Mouse (Mus musculus) testis, adult 2 months (tissue): ENCODE data around the gene Cdc42se2.

Experiments used
- CTCF ChIP-seq: fragments of 200-500 bp; IDR thresholded peaks from 2 replicates; pipeline ENCODE4 v1.5.1; 2012; ENCODE audit warnings: low read depth, mild to moderate bottlenecking, inconsistent platforms, low read length, moderate library complexity; ENCODE audit not compliant: control insufficient read depth, insufficient read depth, insufficient replicate concordance
- POLR2A ChIP-seq: fragments of 200-500 bp; IDR thresholded peaks from 2 replicates; pipeline ENCODE4 v1.6.1; 2012; ENCODE audit warnings: low read depth, mild to moderate bottlenecking, inconsistent platforms, low read length, moderate library complexity; ENCODE audit not compliant: control insufficient read depth

DNA sequence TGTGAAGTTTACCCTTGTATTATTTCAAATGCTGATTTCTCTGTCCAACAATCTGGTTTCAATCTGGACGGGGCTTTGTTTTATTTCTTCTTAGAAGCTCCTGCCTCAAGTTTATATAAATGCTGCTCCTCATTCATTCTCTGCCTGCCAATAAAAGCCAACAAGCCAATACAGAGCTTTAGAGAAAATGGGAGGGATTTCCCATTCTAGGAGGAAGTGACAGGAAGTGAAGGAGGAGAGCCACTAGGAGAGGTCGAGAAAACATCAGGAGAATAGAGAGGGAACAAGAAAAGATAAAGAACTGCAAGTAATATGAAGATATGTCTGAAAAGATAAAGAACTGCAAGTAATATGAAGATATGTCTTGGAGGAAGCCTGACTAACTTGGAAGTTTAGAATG, 74.6 kb downstream of the Cdc42se2 start:
- TF ChIP-seq POLR2A, result no peak
- TF ChIP-seq CTCF, result no peak
